ENCODE assay signal across 8 mouse cellular contexts in the genomic region with DNA sequence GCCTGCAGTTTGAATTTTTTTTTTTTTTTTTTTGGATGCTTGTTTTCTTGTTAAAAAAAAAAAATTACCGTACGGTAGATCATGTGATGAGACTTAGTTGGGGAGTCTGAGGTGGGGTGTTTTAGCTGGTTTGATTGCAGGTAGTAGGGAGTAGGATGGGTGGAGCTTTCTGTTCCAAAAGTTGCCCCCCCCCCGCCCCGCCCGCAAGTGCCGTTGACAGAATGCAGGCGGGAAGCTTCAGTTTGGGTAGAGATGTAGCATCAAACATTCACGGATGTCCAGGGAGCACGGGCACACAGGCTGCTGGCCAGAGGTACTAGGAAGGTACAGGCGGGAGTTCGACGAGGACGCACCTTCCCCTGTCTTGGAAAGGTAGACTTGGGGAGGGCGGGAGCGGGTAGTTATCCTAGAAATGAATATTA. TPM values are rescaled to one million over a fixed set of nuclear protein-coding genes. Genes with fewer than 3 reads are reported as not detected.
DNase-seq lines count a peak whose midpoint lies in the region; ATAC-seq and TF ChIP-seq lines count a peak whose summit lies in the region.

No protein-coding gene starts in this region.

- peak; percentile 39; the same call in 1 of the 2 replicates for TF ChIP-seq EP300 in liver, embryonic 14.5 days (IDR thresholded peaks at IDR 0.05; ENCODE audit: low read depth)

- no peak overlapping the region for H3K27ac ChIP-seq in ES-E14 (ENCODE audit: insufficient read depth, low read depth, low read length, poor library complexity, severe bottlenecking)
- peak overlapping the region; percentile 91 for H3K27ac ChIP-seq in bone marrow, adult 2 months (ENCODE audit: control insufficient read depth, insufficient read depth, low read depth, low read length, poor library complexity)
- H3K27ac ChIP-seq in forebrain, embryonic 10.5 days: peak overlapping the region; percentile 98
- peak overlapping the region; percentile 100 for H3K27ac ChIP-seq in liver, embryonic 14.5 days
- peak overlapping the region; percentile 89 for H3K27ac ChIP-seq in neural tube, embryonic 15.5 days (replicated peaks)

- in situ Hi-C loops in ES-E14 (cut with MboI; ENCODE audit: low sequenced_read_pairs in 2 of 2, unreplicated experiment in 2 of 2): no loop called here

- H3K4me2 ChIP-seq in liver, embryonic 14.5 days (ENCODE audit: low read depth): peak overlapping the region; percentile 99
- H3K4me2 ChIP-seq in neural tube, embryonic 15.5 days: peak overlapping the region; percentile 91

- intact Hi-C loops in gastrocnemius, postnatal 14 days (cut with DNase I; ENCODE audit: low total_unique reads): no loop called here

- peak; percentile 77 for TF ChIP-seq POLR2A in bone marrow, adult 2 months (IDR thresholded peaks at IDR 0.05; ENCODE audit: borderline replicate concordance, control insufficient read depth, low read depth, low read length)

- ATAC-seq in inflammation-experienced regulatory T-cells, adult 6 months: peak; percentile 4
- ATAC-seq in liver, embryonic 14.5 days (ENCODE audit: insufficient read depth): peak; percentile 47
- peak; percentile 43 for ATAC-seq in neural tube, embryonic 15.5 days (ENCODE audit: low FRiP score)

- WGBS in bone marrow, adult 2 months: 0% methylated on average over 15 of the region's 15 CpGs
- WGBS in forebrain, embryonic 10.5 days: under 1% methylated on average over 15 of the region's 15 CpGs
- 0% methylated on average over 15 of the region's 15 CpGs for WGBS in liver, embryonic 14.5 days (ENCODE audit: insufficient replicate concordance)
- 0% methylated on average over 15 of the region's 15 CpGs for WGBS in neural tube, embryonic 15.5 days

- H3K9ac ChIP-seq in ES-E14 (ENCODE audit: insufficient read depth, low read depth, low read length, poor library complexity, severe bottlenecking): peak overlapping the region; percentile 85
- H3K9ac ChIP-seq in liver, embryonic 14.5 days (replicated peaks): peak overlapping the region; percentile 100
- H3K9ac ChIP-seq in neural tube, embryonic 15.5 days (replicated peaks): peak overlapping the region; percentile 61

- peaks cover 0 to 2% of the 10 kb centered on the region in 2 experiments; a peak in 2 of 4 replicates for H3K4me1 ChIP-seq in ES-E14 (ENCODE audit: control insufficient read depth in 2 of 2, insufficient read depth in 2 of 2, low read length in 2 of 2, poor library complexity in 1 of 2)
- peaks cover 1% of the 10 kb centered on the region; the same call in 1 of the 2 replicates for H3K4me1 ChIP-seq in bone marrow, adult 2 months (ENCODE audit: control insufficient read depth, insufficient read depth, low read length)
- peaks cover 70% of the 10 kb centered on the region for H3K4me1 ChIP-seq in forebrain, embryonic 10.5 days
- peaks cover 26 to 28% of the 10 kb centered on the region in 2 experiments for H3K4me1 ChIP-seq in liver, embryonic 14.5 days (replicated peaks; ENCODE audit: control insufficient read depth in 2 of 2, insufficient read depth in 2 of 2, low read length in 1 of 2)
- H3K4me1 ChIP-seq in neural tube, embryonic 15.5 days: peaks cover 25% of the 10 kb centered on the region

- no peak for DNase-seq in ES-E14 (ENCODE audit: low read depth, low spot score)
- DNase-seq in forebrain, embryonic 10.5 days (ENCODE audit: extremely low spot score, low spot score): no peak
- DNase-seq in liver, embryonic 14.5 days (ENCODE audit: low read depth in 3 of 3, low spot score in 3 of 3): no peak
- DNase-seq in right cerebral cortex, postnatal 14 days: no peak
- no peak for DNase-seq in gastrocnemius, postnatal 14 days

- H3K4me3 ChIP-seq in ES-E14 (ENCODE audit: insufficient read depth in 1 of 2, low read depth in 1 of 2, low read length in 2 of 2, poor library complexity in 1 of 2, severe bottlenecking in 1 of 2): peak overlapping the region; percentile 79 to 83
- H3K4me3 ChIP-seq in bone marrow, adult 2 months (replicated peaks; ENCODE audit: control insufficient read depth, low read depth, low read length): peak overlapping the region; percentile 98
- H3K4me3 ChIP-seq in forebrain, embryonic 10.5 days: peak overlapping the region; percentile 71
- H3K4me3 ChIP-seq in liver, embryonic 14.5 days (ENCODE audit: insufficient read depth in 1 of 2, low read depth in 2 of 2, low read length in 2 of 2): peak overlapping the region; percentile 85 to 91
- H3K4me3 ChIP-seq in neural tube, embryonic 15.5 days (replicated peaks): peak overlapping the region; percentile 67

- no peak for TF ChIP-seq CTCF in bone marrow, adult 2 months (IDR thresholded peaks at IDR 0.05; ENCODE audit: control insufficient read depth, insufficient read depth, low read length)
- no peak for TF ChIP-seq CTCF in liver, embryonic 14.5 days (IDR thresholded peaks at IDR 0.05; ENCODE audit: low read depth)

- no peaks in the 10 kb centered on the region for H3K9me3 ChIP-seq in ES-E14 (ENCODE audit: control insufficient read depth, insufficient read depth, low read depth, low read length)
- H3K9me3 ChIP-seq in forebrain, embryonic 10.5 days: no peaks in the 10 kb centered on the region
- no peaks in the 10 kb centered on the region for H3K9me3 ChIP-seq in liver, embryonic 14.5 days (ENCODE audit: control insufficient read depth, low read length)
- H3K9me3 ChIP-seq in neural tube, embryonic 15.5 days (replicated peaks): no peaks in the 10 kb centered on the region

- H3K36me3 ChIP-seq in ES-E14 (ENCODE audit: control insufficient read depth, insufficient read depth, low read length, poor library complexity, severe bottlenecking): no peaks in the 10 kb centered on the region
- peaks cover 13% of the 10 kb centered on the region for H3K36me3 ChIP-seq in forebrain, embryonic 10.5 days (replicated peaks)
- peaks cover 19% of the 10 kb centered on the region for H3K36me3 ChIP-seq in liver, embryonic 14.5 days (replicated peaks; ENCODE audit: control insufficient read depth, insufficient read depth, low read depth)
- no peaks in the 10 kb centered on the region for H3K36me3 ChIP-seq in neural tube, embryonic 15.5 days

- H3K27me3 ChIP-seq in forebrain, embryonic 10.5 days (ENCODE audit: poor library complexity, severe bottlenecking): no peaks in the 10 kb centered on the region
- H3K27me3 ChIP-seq in liver, embryonic 14.5 days (ENCODE audit: control insufficient read depth, insufficient read depth, low read length): no peaks in the 10 kb centered on the region
- no peaks in the 10 kb centered on the region for H3K27me3 ChIP-seq in neural tube, embryonic 15.5 days (replicated peaks)

TF ChIP-seq in ES-E14, 5 proteins besides CTCF, POLR2A, EP300 and RAD21:
- TF ChIP-seq ZNF384 (IDR thresholded peaks at IDR 0.05; ENCODE audit: low read depth, low read length) (peak; percentile 74), CHD2 (IDR thresholded peaks at IDR 0.05; ENCODE audit: low read depth, low read length) (no peak), MAFK (IDR thresholded peaks at IDR 0.05; ENCODE audit: insufficient read depth, low read depth, low read length) (no peak), HCFC1 (IDR thresholded peaks at IDR 0.05; ENCODE audit: borderline replicate concordance, insufficient read depth, low read length) (no peak)

RNA-seq across cellular contexts. Expression of a gene that starts 8.7 kb away (rescaled TPM):
- 10.7 and 15.4 TPM in 2 replicates for total RNA-seq in ES-E14 (2012; rRNA removed)
- polyA plus RNA-seq in bone marrow, adult 2 months (2011; ENCODE audit: insufficient read depth, insufficient read length, low replicate concordance, missing spikeins): 40.0 and 47.4 TPM in 2 replicates
- polyA plus RNA-seq in forebrain, embryonic 10.5 days (2016; fragmentation: Nextera tagmentation; extraction: Ambion mirVana): 17.9 and 19.0 TPM in 2 replicates
- 10 to 100 TPM; 29.4 to 55.7 (median 51.9) TPM for polyA plus RNA-seq in inflammation-experienced regulatory T-cells, adult 6 months (2017; shearing (Covaris generic))
- polyA plus RNA-seq in liver, embryonic 14.5 days (2012; rRNA removed): 8.4 and 12.2 TPM in 2 replicates
- 11.7 and 12.6 TPM in 2 replicates for polyA plus RNA-seq in liver, embryonic 14.5 days (2014; fragmentation: Nextera tagmentation; extraction: Ambion mirVana)
- polyA plus RNA-seq in neural tube, embryonic 15.5 days (2015; fragmentation: Nextera tagmentation; extraction: Ambion mirVana): 15.7 and 17.3 TPM in 2 replicates
- 10 to 100 TPM; 42.0 to 42.4 TPM for total RNA-seq in gastrocnemius, postnatal 14 days (2021)

RNA-seq across cellular contexts. Expression of a gene that starts 30.5 kb away (rescaled TPM):
- total RNA-seq in ES-E14 (2012; rRNA removed): 34.7 and 36.3 TPM in 2 replicates
- polyA plus RNA-seq in bone marrow, adult 2 months (2011; ENCODE audit: insufficient read depth, insufficient read length, low replicate concordance, missing spikeins): 6.9 and 16.6 TPM in 2 replicates
- polyA plus RNA-seq in forebrain, embryonic 10.5 days (2016; fragmentation: Nextera tagmentation; extraction: Ambion mirVana): 28.7 and 28.8 TPM in 2 replicates
- 1 to 10 TPM; 5.7 to 9.1 (median 6.8) TPM for polyA plus RNA-seq in inflammation-experienced regulatory T-cells, adult 6 months (2017; shearing (Covaris generic))
- 4.4 and 4.7 TPM in 2 replicates for polyA plus RNA-seq in liver, embryonic 14.5 days (2012; rRNA removed)
- polyA plus RNA-seq in liver, embryonic 14.5 days (2014; fragmentation: Nextera tagmentation; extraction: Ambion mirVana): 4.4 and 4.9 TPM in 2 replicates
- 31.2 and 37.0 TPM in 2 replicates for polyA plus RNA-seq in neural tube, embryonic 15.5 days (2015; fragmentation: Nextera tagmentation; extraction: Ambion mirVana)
- total RNA-seq in gastrocnemius, postnatal 14 days (2021): 1 to 10 TPM; 5.5 to 5.8 TPM

RNA-seq across cellular contexts. Expression of a gene that starts 52.6 kb away (rescaled TPM):
- 0.16 and 0.22 TPM in 2 replicates for total RNA-seq in ES-E14 (2012; rRNA removed)
- polyA plus RNA-seq in bone marrow, adult 2 months (2011; ENCODE audit: insufficient read depth, insufficient read length, low replicate concordance, missing spikeins): 2.4 and 6.2 TPM in 2 replicates
- 2.5 and 3.1 TPM in 2 replicates for polyA plus RNA-seq in forebrain, embryonic 10.5 days (2016; fragmentation: Nextera tagmentation; extraction: Ambion mirVana)
- polyA plus RNA-seq in inflammation-experienced regulatory T-cells, adult 6 months (2017; shearing (Covaris generic)): under 1 TPM in 2 of 3 experiments, not detected in 1; 0.09 to 0.33 TPM
- 0.78 and 0.95 TPM in 2 replicates for polyA plus RNA-seq in liver, embryonic 14.5 days (2012; rRNA removed)
- polyA plus RNA-seq in liver, embryonic 14.5 days (2014; fragmentation: Nextera tagmentation; extraction: Ambion mirVana): 1.6 and 2.2 TPM in 2 replicates
- 4.0 and 4.1 TPM in 2 replicates for polyA plus RNA-seq in neural tube, embryonic 15.5 days (2015; fragmentation: Nextera tagmentation; extraction: Ambion mirVana)
- 1 to 10 TPM; 2.7 to 2.8 TPM for total RNA-seq in gastrocnemius, postnatal 14 days (2021)
